ENCODE assay signal across 7 mouse cellular contexts in the genomic region with DNA sequence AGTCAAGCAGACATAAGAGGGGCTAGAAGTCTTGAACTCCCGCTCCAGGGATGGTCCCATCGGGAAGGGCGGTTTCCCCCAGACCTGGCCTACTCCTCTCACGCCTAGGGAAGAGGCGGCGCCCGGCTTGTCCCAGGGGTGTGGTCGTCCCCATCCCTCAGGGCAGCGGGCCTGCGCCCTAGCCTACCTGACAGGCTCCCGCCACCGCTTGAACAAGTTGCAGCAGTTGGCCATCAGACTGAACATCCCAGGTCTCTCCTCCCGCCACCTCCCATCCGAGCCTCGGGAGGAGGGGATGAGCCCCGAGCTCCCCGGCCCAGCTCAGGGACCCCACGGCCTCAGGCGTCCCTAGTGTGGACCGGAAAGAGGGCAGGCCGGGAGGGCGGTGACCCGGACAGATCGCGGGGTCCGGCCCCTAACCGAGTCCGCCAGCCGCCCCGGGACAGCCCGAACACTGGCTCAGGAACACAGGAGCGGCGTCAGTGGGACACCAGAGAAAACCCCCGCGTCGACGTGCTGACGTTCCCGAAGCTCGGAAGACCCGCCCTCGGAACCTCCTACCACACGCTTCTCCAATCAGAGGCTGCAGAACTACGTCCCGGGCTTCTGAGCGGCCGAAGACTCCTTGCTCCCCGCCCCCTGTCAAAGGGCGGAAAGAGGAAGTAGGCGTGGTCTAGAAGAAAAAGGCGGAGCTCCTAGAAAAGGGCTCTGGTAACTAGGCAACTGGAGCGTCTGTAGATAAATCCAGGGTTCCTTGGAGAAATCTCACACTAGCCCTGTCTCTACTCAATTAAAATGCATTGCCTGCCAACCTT. TPM values are rescaled to one million over a fixed set of nuclear protein-coding genes. Genes with fewer than 3 reads are reported as not detected.
DNase-seq lines count a peak whose midpoint lies in the region; ATAC-seq and TF ChIP-seq lines count a peak whose summit lies in the region.

A gene (minus strand): TSS at position 543 of the 815 bp plus-strand sequence.

- no peaks in the 10 kb centered on the region for H3K36me3 ChIP-seq in embryonic facial prominence, embryonic 13.5 days
- no peaks in the 10 kb centered on the region for H3K36me3 ChIP-seq in kidney, adult 2 months (ENCODE audit: control insufficient read depth, insufficient read depth, low read length)
- H3K36me3 ChIP-seq in limb, embryonic 12.5 days, result no peaks in the 10 kb centered on the region
- H3K36me3 ChIP-seq in midbrain, embryonic 15.5 days (replicated peaks), result no peaks in the 10 kb centered on the region
- H3K36me3 ChIP-seq in spleen, adult 2 months (ENCODE audit: control insufficient read depth, insufficient read depth, low read length), result no peaks in the 10 kb centered on the region

- peak within 1 kb of the TSS; percentile 90 for H3K9ac ChIP-seq in embryonic facial prominence, embryonic 13.5 days
- H3K9ac ChIP-seq in limb, embryonic 12.5 days (replicated peaks), result peak within 1 kb of the TSS; percentile 82
- peak within 1 kb of the TSS; percentile 80 for H3K9ac ChIP-seq in midbrain, embryonic 15.5 days

- WGBS in embryonic facial prominence, embryonic 13.5 days, result under 1% methylated on average over 52 of the region's 52 CpGs
- under 1% methylated on average over 52 of the region's 52 CpGs for WGBS in kidney, adult 2 months
- WGBS in limb, embryonic 12.5 days, result under 1% methylated on average over 52 of the region's 52 CpGs
- WGBS in midbrain, embryonic 15.5 days, result under 1% methylated on average over 52 of the region's 52 CpGs
- WGBS in spleen, adult 2 months, result under 1% methylated on average over 52 of the region's 52 CpGs

- H3K27ac ChIP-seq in embryonic facial prominence, embryonic 13.5 days, result peak within 1 kb of the TSS; percentile 80
- no peak within 1 kb of the TSS for H3K27ac ChIP-seq in kidney, adult 2 months (ENCODE audit: insufficient read depth, low read depth, low read length)
- peak within 1 kb of the TSS; percentile 68 for H3K27ac ChIP-seq in limb, embryonic 12.5 days
- peak within 1 kb of the TSS; percentile 64 for H3K27ac ChIP-seq in midbrain, embryonic 15.5 days
- no peak within 1 kb of the TSS for H3K27ac ChIP-seq in spleen, adult 2 months (ENCODE audit: insufficient read depth, low read length)

- peak within 1 kb of the TSS; percentile 89 for H3K4me3 ChIP-seq in embryonic facial prominence, embryonic 13.5 days
- peak within 1 kb of the TSS; percentile 92 for H3K4me3 ChIP-seq in kidney, adult 2 months (ENCODE audit: insufficient read depth, low read depth, low read length)
- peak within 1 kb of the TSS; percentile 79 for H3K4me3 ChIP-seq in limb, embryonic 12.5 days (replicated peaks)
- peak within 1 kb of the TSS; percentile 73 for H3K4me3 ChIP-seq in midbrain, embryonic 15.5 days
- H3K4me3 ChIP-seq in spleen, adult 2 months (ENCODE audit: extremely low read depth, insufficient read depth, insufficient read length), result peak within 1 kb of the TSS; percentile 79

- DNase-seq in adrenal gland, postnatal 36 days, result peak; percentile 94 to 95
- DNase-seq in heart, adult 18-20 months, result peak; percentile 96 to 99
- peak; percentile 98 for DNase-seq in kidney, adult 2 months
- DNase-seq in spleen, adult 2 months (ENCODE audit: low read depth in 1 of 2, low spot score in 2 of 2), result peak; percentile 87 to 96

- no peaks in the 10 kb centered on the region for H3K27me3 ChIP-seq in embryonic facial prominence, embryonic 13.5 days
- no peaks in the 10 kb centered on the region for H3K27me3 ChIP-seq in kidney, adult 2 months (replicated peaks; ENCODE audit: control insufficient read depth, insufficient read depth, low read length)
- H3K27me3 ChIP-seq in limb, embryonic 12.5 days, result no peaks in the 10 kb centered on the region
- H3K27me3 ChIP-seq in midbrain, embryonic 15.5 days (replicated peaks), result no peaks in the 10 kb centered on the region
- no peaks in the 10 kb centered on the region for H3K27me3 ChIP-seq in spleen, adult 2 months (ENCODE audit: control insufficient read depth, insufficient read depth, low read length)

- no peak for TF ChIP-seq CTCF in kidney, adult 2 months (conservative IDR thresholded peaks at IDR 0.05; ENCODE audit: insufficient read depth, insufficient read length, low read depth, low read length)
- TF ChIP-seq CTCF in spleen, adult 2 months (IDR thresholded peaks at IDR 0.05; ENCODE audit: extremely low read depth, insufficient read depth, insufficient read length, insufficient replicate concordance), result no peak

- peak; percentile 99 for ATAC-seq in embryonic facial prominence, embryonic 13.5 days (ENCODE audit: insufficient number of reproducible peaks, insufficient read depth, low FRiP score, low TSS enrichment, low read depth)
- peak; percentile 99 for ATAC-seq in limb, embryonic 12.5 days (ENCODE audit: insufficient number of reproducible peaks, insufficient read depth, low FRiP score, low TSS enrichment, low read depth)
- peak; percentile 100 for ATAC-seq in midbrain, embryonic 15.5 days (replicated peaks)

- no peak for TF ChIP-seq POLR2A in kidney, adult 2 months (IDR thresholded peaks at IDR 0.05; ENCODE audit: low read depth, low read length)
- no peak for TF ChIP-seq POLR2A in spleen, adult 2 months (IDR thresholded peaks at IDR 0.05; ENCODE audit: low read depth, low read length)

- H3K4me2 ChIP-seq in embryonic facial prominence, embryonic 13.5 days, result peak within 1 kb of the TSS; percentile 89
- peak within 1 kb of the TSS; percentile 89 for H3K4me2 ChIP-seq in limb, embryonic 12.5 days
- peak within 1 kb of the TSS; percentile 69 for H3K4me2 ChIP-seq in midbrain, embryonic 15.5 days

- H3K4me1 ChIP-seq in embryonic facial prominence, embryonic 13.5 days, result peaks cover 12% of the 10 kb centered on the region
- peaks cover 5% of the 10 kb centered on the region; the same call in 1 of the 2 replicates for H3K4me1 ChIP-seq in kidney, adult 2 months (ENCODE audit: control insufficient read depth, insufficient read depth, low read length)
- H3K4me1 ChIP-seq in limb, embryonic 12.5 days (replicated peaks), result peaks cover 11% of the 10 kb centered on the region
- peaks cover 17% of the 10 kb centered on the region for H3K4me1 ChIP-seq in midbrain, embryonic 15.5 days
- H3K4me1 ChIP-seq in spleen, adult 2 months (ENCODE audit: control insufficient read depth, insufficient read depth, insufficient read length), result peaks cover 4% of the 10 kb centered on the region; the same call in 1 of the 2 replicates

- H3K9me3 ChIP-seq in embryonic facial prominence, embryonic 13.5 days, result no peaks in the 10 kb centered on the region
- no peaks in the 10 kb centered on the region for H3K9me3 ChIP-seq in limb, embryonic 12.5 days
- H3K9me3 ChIP-seq in midbrain, embryonic 15.5 days, result no peaks in the 10 kb centered on the region

RNA-seq across cellular contexts. Expression of the gene that starts here (rescaled TPM):
- 10 to 100 TPM; 11.4 to 12.1 TPM for total RNA-seq in adrenal gland, postnatal 36 days (2021)
- 27.4 and 29.2 TPM in 2 replicates for polyA plus RNA-seq in embryonic facial prominence, embryonic 13.5 days (2015; fragmentation: Nextera tagmentation; extraction: Ambion mirVana)
- total RNA-seq in heart, adult 18-20 months (2021), result 1 to 10 TPM; 8.8 to 9.1 TPM
- polyA plus RNA-seq in kidney, adult 2 months (2012; rRNA removed), result 2.5 and 2.8 TPM in 2 replicates
- 22.5 and 25.8 TPM in 2 replicates for polyA plus RNA-seq in limb, embryonic 12.5 days (2016; fragmentation: Nextera tagmentation; extraction: Ambion mirVana)
- 15.9 and 16.7 TPM in 2 replicates for polyA plus RNA-seq in midbrain, embryonic 15.5 days (2015; fragmentation: Nextera tagmentation; extraction: Ambion mirVana)
- 1.5 and 2.1 TPM in 2 replicates for polyA plus RNA-seq in spleen, adult 2 months (2012; rRNA removed)

Comparison
In these comparisons a context has a peak if more than half of its experiments do, and no peak if none do; other contexts are left out.
1. H3K27ac ChIP-seq: peak in embryonic facial prominence, embryonic 13.5 days (single experiment), limb, embryonic 12.5 days (single experiment) and midbrain, embryonic 15.5 days (single experiment); none in kidney, adult 2 months (single experiment) and spleen, adult 2 months (single experiment).
2. Peak in every context shown above with its lines, with median percentiles within 50 percentile points of each other: DNase-seq, ATAC-seq, H3K4me2 ChIP-seq, H3K4me3 ChIP-seq and H3K9ac ChIP-seq.